Mouse (Mus musculus) forelimb bud, embryonic 11.5 days (tissue): ENCODE data around the gene Pde2a.
"Not testable (repeated sequence)": the region's sequence is repeated elsewhere in the genome, so short reads cannot be mapped to it uniquely, and the experiment has no call there.

Source experiments
- DNase-seq: peaks from one replicate; pipeline ENCODE4 v3.0.0-alpha.2; 2012; ENCODE audit warnings: low read depth, low spot score

Pde2a gene

DNA sequence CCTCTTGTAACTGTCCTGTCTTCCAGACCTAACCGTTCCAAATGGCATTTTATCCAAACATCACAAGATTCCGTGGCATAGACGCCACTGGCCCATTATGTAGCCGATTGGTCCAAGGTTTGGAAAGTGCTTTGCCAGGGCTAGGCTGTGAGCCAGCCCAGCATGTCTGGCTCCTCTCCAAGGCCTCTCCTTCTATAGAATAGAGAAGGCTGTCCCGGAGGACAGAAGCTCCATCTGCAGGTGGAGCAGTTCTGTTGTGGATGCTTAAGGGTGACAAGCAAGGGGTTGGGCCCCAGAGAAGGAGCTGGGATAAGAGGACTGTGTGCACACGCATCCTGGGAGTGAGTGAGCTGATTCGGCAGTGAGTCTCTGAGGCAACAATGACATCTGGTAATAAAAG lies 92.2 kb downstream of the Pde2a start:
- no peak for DNase-seq

DNA sequence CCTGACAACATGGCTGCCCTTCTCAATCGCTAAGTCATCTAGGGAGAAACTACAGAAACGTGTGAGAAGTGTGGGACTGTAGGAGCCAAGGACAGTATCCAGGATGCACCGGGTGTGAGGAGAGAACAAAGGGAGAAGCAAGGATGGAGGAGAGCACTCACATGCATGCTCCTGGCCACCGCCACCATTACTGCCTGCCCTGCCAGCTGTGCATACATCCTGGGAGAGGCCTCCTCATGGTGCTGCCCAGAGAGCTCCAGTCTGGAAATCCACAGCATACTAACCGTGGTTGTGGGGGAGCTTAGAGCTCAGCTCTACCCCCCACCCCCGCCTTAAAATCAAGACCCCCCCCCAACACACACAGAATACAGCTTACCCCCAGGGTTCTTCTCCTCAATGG lies 93.3 kb downstream of the Pde2a start:
- no peak for DNase-seq

DNA sequence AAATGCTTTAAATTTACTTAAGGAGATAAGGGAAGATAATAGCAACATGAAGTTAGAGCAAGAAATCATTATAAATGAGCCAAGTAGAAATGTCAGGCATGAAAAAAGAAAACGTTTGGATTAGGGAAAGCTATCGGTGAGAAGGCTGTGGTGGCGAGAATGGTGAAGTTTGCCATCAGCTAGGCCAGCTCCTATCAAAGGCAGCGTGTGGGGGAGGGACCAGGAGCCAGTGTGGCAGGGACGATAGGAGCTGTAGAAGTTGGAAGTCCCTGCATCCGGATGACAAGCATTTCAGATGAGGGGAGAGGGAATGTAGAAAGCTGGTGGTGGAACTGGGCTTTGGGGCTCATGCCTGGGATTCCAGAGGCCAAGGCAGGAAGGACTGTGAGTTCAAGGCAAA lies 93.8 kb downstream of the Pde2a start:
- no peak for DNase-seq

DNA sequence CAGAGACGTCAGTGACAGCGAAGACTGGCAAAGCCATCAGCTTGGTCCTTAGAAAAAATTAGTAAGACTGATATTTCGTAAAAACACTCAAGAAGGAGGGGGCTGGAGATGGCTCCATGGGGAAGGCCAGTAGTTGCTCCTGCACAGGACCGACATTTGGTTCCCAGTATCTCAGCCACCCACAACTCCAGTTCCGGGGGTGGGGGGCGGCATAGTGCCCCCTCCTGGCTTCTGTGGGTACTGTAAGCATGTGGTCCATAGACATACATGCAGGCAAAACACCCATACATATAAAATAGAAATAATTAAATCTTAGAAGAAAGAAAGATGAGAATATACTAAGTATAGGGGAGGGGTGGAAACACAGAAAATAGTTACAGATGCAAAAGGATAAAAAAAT lies 95.0 kb downstream of the Pde2a start:
- no peak for DNase-seq

DNA sequence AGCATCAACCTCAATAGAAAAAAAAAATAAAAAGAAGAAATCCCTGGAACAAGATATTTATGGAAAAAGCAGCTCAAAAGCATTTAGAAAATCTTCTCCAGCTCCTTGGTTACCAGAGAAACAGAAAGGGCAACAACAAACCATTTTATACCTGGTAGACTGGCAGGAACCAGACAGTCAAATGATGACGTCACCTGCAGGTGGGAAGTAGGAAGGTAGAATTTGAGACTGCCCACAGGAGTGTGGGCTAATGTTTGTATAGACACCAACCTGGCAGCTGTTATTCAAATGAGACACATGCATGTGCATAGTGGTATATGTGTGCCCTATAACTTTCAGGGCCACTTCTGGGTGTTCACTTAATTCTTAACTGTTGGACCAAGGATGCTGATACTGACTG lies 100.2 kb downstream of the Pde2a start:
- no peak for DNase-seq

DNA sequence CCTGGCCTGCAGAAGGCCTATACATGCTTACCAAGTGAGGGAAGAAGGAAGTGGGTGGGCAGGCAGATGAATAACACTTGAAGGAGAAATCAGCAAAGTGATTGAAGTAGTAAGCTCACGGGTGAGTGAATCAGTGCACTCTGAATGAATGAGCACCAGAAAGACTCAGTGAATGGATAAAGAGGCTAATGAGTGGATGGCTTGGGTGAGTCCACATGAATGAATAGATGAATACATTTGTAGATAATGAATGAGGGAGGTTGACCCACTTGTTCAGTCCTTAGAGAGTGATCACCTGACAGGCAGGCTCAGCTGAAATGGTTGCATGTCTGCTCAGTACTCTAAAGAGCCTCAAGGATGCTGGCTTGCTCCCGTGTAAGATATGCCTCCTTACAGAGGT lies 101.7 kb downstream of the Pde2a start:
- no peak for DNase-seq

DNA sequence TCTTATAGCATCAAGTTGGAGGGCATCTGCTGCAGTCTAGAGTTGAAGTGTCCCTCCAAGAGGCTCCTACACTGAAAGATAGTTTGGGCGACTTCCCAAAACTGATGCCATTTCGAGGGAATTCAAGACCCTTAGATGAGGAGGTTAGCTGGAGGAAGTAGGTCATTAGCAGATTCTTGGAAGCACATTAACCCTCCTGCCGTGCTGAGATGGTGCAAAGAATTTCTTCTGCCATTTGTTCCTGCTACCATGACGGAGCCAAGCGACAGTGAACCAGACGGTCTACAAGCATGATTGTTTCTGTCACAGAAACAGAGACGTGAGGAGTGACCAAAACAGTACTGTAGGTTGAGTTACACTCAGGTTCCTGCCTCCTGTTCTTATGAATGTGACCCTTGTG lies 105.0 kb downstream of the Pde2a start:
- no peak for DNase-seq

DNA sequence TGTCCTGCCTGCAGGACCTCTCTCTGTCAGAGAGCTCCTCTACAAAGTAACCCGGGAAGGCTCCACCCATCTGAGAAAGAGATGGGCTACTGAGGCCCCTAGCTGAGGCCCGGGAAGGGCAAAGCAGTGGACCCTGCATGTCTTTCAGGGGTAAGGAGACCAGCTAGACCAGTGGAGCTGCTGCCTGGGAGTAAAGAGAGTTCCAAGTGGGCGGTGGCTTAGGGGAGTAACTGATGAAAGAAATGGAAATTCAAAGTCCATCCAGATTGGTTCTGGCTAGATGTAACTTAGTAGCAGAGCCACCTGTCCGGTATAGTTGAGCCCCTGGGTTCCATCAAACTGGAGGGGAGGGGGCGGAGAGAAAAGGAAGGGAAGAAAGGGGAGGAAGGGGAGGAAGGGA lies 112.9 kb downstream of the Pde2a start:
- DNase-seq, result no peak

DNA sequence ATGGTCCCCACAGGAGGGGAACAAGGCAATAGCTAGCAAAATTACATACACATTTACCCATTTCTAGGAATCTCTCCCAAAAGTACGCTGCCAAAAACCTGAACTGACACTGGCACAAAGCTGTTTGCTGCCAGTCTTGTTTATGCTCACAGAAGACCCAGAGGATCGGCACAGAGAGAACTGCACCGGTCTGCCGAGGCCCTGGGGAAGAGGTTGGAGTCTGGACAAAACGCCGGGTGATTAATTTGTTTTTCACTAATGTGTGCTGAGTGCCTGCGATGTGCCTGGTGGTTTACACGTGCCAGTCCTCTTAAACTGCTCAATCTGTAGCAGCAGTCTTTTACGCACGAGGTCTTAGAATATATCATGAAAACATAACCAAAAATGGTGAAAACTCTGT lies 113.6 kb downstream of the Pde2a start:
- DNase-seq, result no peak

DNA sequence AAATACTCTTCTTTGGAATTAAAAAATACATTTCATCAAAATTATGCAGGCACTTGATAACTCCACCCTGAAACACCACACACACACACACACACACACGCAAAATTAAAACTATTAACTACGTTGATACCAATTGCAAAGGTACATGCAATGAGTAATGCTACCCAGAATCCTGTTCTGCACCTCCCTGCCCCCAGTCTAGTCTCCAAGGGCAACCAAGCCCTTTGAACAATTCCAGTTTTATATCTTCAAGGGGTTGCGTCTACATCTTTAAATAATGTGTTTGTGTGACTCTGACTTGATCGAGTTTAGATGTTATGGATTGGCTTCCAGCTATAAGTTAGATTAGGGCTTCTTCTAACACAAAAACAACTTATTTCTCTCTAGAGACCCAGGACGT lies 114.0 kb downstream of the Pde2a start:
- DNase-seq, result no peak

DNA sequence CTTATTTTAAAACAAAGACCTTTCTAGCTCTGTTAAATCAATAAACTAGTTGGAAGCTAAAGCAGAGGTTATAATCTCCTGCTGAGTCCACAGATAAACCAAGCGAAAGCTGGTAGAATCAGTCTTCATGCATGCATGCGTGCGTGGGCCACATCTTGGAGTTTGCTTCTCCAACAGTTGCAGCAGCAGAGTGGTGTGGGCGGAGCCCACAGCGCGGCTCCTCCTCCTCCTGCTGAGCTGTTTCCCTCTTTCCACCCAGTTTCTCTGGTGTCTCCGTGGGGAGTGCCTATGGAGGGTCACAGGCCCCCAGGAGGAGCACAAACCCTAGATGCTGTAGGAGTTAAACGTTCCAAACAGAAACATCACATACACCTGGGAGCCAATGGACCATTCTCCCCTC lies 116.0 kb downstream of the Pde2a start:
- no peak for DNase-seq

DNA sequence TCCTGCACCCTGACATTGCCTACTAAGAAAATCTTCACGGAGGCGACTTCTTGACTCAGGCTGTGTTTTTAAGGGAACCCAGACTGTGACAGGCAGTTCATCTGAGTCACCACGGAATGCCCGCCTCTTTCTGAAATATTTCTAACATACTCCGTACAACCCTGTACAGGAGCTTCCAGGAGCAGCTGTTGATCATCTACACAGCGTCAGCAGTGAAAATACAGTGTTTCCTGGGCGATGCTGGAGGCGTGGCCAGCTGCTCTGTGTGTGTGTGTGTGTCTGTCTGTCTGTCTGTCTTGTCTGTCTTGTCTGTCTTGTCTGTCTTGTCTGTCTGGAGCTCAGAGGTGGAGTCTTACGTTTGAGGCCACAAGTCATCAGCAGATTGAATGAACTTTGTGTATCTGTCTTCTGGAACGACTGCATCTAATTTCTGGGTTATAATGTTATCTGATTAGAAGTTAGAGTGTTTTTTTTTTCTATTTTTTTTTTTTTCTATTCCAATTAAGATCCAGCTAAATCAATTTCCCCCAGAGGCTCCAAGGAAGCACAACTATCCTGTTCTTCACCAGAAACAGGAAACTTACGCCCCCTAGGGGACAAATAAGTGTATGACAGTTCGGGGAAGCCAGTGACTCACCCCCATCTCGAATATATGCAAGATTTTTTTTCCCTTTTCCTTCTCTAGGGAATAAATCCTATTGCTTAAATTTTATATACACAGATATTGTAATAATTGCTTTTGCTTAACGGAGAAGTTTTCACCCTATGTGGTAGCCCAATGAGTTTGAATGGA lies 116.8 kb downstream of the Pde2a start:
- DNase-seq, result peak; percentile 39

DNA sequence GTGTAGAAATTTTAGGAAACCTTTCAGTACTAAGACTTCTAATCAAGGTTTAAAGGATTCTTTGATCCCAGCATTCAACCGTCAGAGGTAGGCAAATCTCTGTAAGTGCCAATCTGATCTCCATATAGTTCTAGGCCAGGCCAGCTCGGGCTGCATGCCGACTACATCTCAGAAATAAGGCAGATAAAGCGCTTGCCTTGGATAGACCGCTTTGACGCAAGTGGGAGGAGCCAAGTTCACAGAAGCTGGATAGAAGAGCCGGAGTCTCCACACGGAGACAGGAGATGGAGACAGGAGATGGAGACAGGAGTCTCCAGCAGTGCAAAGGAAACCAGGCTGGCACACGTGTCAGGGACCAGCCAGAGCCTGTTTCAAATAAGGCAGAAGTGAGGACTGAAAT lies 118.3 kb downstream of the Pde2a start:
- DNase-seq, result no peak

DNA sequence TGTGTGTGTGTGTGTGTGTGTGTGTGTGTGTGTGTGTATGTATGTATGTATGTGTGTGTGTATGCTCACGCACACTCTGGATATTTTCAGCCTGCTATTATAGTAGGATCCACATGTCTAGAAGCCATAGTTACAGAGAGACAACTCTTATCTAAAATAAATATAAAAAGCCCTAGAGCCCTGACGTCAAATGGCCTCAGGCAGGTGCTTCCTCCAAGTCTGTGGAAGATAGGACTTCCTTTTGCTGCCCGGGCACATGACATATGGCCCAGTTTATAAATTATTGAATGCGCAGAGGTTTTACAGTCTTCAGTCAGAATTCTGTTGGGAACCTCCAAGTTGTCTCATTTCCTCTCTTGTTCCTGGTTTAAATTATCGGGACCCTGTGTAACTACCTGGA lies 119.2 kb downstream of the Pde2a start:
- no peak for DNase-seq

DNA sequence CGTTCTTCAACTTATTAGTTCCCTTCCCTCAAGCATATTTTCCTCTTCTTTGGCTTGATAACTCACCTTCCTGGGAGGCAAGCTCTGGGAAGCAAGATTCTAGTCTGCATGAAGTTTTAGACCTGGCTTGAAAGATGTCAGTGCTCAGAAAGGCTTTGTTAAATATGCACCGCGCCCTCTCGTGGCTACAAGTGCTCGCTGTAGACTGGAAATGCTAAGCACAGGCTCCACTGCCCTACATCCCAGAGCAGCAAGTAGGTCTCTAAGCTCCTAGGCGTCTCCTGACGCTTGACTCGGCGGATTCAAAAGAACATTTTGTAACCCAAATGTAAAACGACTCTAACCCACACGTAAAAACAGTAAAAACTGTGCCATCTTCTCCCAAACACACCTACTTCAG lies 119.6 kb downstream of the Pde2a start:
- DNase-seq, result peak; percentile 76

DNA sequence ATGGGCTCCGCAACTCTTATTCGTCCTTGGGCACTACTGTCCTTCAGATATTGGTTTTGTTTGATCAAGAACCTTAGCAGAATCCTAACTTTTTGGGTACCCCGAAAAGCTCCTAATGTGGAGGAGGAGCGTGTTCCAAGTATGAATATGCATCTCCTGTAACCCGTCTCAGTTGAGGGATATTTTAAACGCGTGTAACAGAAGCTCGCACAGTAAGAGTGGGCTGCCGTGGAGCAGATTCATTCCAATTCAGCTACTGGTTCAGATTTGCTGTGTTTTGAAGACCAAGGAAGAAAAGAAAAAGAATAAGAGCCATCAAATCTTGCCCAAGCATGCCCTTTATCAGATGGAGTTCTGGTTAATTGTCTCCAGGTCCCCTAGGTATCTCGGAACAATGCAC lies 120.2 kb downstream of the Pde2a start:
- DNase-seq, result no peak

DNA sequence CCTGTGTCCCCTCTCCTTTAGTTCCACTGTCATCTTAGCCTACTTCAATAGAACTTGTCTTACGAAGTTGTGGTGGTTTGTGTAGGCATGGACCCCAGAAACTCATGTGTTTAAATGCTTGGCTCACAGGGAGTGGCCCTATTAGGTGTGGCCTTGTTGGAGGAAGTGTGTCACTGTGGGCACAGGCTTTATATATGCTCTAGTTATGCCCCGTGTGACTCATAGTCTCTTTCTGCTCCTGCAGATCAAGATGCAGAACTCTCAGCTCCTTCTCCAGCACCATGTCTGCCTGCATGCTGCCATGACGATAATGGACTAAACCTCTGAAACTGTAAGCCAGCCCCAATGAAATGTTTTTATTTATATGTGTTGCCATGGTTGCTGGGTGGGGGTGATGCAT lies 126.2 kb downstream of the Pde2a start:
- DNase-seq, result no peak

DNA sequence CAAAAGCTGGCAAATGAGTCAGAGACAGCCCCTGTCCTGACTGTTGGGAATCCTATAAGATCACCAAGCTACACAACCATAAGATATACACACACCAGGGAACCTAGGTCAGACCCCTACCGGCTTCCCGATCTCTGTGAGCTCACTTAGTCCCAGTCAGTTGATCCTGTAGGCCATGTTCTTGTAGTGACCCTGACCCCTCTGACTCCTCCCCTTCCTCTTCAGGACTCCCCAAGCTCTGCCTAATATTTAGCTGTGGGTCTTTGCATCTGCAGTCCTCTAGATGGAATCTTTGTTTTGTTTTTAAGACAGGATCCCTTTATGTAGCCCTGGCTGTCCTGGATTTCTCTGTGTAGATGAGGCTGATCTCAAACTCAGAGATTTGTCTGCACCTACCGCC lies 127.8 kb downstream of the Pde2a start:
- no peak for DNase-seq

DNA sequence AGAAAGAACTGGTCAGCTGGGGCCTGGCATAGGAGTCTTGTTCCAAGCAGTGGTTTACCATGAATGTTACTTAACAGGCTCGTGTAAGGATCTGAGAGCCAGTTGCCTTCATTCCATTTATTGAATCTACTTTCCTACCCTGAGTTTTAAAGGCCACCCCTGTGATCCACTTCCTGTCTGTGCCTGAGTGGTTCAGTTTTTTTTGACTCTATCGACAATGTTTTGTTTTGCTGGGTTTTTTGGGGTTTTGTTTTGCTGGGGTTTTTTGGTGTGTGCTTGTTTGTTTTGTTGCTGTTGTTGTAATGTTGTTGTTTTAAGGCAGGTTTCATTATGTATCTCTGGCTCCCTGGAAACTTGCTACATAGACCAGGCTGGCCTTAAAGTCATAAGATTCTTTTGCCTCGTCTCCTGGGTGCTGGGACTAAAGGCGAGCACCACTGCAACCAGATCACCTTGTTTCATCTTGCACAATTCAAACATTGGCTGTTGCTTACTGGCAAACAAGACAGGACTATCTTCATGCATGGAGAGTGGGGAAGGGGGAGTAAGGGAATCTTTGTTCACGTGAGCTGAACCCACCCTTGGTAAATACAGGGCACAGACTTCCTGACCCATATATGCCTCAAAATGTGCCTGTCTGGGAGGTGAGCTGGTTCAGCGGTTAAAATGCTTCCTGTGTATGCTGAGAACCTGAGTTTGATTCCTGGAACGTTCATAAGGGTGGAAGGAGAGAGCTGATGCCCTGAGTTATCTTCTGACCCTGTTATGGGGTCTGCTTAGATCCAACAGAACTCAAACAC lies 129.4 kb downstream of the Pde2a start:
- DNase-seq, result no peak

DNA sequence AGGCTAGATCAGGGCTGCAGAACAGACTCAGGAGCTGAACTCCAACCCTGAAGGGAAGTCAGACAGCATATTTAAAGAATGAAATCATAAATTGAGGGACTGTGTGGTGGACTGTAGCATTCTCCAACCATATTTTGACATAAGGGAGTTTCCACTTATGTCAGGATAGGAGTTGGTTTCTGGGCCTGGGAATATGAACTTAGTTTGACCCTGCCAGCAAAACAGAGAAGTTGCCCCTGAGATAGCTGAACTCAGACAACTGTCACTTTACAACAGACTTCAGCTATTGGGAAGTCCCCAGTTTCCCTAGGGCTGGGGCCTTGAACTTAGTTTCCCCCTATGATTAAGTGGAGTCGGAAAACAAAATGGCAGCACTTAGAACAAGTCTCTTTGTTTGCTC lies 130.0 kb downstream of the Pde2a start:
- DNase-seq, result no peak

DNA sequence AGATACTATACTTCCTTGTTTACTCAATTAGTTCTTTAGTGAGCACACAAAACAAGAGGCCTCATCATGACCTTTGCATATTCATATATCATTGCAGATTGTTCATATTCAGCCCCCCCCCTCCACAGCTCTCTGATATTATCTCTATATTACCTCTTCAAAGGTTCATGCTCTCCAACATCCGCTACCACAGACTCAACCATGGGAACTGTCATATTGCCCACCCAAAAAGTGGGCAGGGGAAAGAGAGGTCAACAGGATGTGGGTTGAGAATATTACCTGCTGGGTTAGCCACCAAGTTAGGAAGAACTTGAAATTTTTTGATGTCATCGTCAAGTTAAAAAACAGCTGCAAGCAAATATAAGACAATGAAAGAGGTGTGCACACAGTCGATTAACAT lies 134.0 kb downstream of the Pde2a start:
- DNase-seq, result not testable (repeated sequence)

DNA sequence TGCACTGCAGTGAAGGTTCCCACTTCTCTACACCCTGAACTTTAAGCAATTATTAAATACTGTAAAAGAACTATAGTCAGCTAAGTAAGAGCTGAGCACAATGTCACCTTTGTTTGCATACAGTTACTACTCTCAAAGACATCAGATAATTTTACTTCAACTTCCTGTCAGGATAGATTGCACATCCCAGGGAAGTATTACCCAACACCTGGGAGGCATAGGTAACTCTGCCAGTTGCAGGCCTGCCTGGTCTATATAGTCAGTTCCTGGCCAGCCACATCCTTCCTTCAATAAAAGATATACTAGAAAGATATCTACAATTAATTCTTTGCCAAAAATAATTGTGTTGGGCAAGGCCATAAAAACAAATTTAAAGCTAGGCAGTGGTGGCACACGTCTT lies 135.9 kb downstream of the Pde2a start:
- no peak for DNase-seq

DNA sequence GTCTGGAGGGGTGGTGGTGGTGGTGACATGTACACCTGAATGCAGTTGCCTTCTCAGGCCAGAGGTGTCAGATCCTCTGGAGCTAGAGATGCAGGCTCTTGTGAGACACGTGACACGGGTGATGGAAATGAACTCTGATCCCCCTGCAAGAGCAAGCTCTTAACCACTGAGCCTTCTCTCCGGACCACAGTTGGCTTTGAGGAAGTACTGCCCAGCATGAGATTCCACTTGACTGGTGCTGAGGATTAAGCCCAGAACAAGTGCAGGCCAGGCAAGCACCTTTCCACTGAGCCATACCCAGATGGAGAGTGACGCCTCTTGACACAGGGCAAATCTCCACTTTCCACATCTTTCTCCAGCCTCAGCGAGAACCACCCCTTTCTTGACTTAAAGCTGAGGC lies 137.9 kb downstream of the Pde2a start:
- not testable (repeated sequence) for DNase-seq
